Mouse (Mus musculus): ENCODE measurements around the gene Rbms3.

Gene Rbms3

DNA sequence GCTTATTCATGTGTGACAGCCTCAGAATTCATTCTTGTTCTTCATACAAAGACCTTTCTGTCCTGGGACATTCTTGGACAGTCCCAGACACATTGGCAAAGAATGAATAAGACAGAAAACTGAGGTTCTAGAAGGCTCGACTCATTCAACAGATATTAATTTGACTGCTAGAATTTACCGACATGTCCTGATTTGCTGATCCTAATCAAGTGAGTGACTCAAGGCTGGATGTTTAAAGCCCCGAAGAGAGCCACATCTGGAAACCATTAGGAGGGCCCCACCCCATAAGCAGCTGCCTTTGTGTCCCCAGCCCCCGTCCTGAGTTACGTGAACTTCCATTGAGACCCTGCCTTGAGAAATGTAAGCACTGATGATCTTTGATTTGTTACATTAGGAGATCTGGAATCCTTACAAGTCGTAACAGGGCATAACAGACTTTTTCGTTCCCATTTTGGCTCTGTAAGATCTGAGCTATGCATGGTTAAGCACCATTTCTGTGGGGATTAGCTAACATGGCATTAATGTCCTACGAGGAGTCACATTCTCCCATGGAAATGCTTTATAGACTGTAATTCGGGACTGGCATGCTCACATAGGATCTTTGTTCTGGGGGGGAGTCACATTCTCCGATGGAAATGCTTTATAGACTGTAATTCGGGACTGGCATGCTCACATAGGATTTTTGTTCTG is 726.3 kb downstream of the Rbms3 start:
- DNase-seq (ENCODE audit: low read depth, low spot score): no peak

DNA sequence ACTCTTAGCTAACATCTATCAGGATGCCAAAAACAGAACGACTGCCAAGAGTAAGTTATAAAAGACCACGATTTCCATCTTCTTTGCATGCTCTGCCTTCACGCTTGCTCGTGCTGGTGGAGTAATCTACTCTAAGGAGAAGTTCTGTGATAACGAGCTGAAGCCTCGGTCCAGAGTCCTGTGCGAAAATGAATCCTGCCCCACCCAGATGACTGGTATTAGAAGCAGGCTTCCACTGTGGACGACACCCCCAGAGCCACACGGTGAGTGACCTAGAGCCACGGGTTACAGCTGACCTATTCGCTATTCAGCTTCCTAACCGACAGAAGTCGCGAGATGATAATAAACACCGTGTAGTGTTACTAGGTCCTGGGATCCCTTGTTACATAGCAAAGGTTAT is 730.3 kb downstream of the Rbms3 start:
- DNase-seq (ENCODE audit: low read depth, low spot score): no peak

- no peak for DNase-seq (ENCODE audit: low read depth, low spot score)
These were observed 742.6 kb downstream of the Rbms3 start for GRCm38 (mm10) chr9:116886973-116887680.

DNA sequence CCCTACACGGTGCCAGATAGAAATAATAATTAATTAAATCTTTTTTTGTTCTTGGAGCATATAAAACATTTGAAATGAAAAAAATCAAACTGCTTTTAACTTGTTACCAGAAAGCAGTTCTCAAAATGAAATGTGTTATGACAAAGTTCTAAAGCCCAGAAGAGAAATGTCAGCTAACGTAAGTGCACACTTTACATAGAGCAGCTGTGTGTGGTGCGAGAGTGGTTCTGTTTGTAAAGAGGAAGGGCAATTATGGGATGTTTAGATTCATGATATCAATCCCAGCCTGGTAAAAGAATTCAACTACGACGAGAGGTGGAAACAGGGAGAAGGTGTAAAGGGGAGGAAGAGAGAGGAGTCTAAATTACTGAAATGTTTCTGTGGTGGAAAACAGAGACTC is 744.1 kb downstream of the Rbms3 start:
- DNase-seq (ENCODE audit: low read depth, low spot score): no peak

GRCm38 (mm10) chr9:116880503-116880902 is 749.2 kb downstream of the Rbms3 start:
- no peak for DNase-seq (ENCODE audit: low read depth, low spot score)

GRCm38 (mm10) chr9:116879600-116880457 is 749.9 kb downstream of the Rbms3 start:
- no peak for DNase-seq (ENCODE audit: low read depth, low spot score)

GRCm38 (mm10) chr9:116876786-116877185 is 752.9 kb downstream of the Rbms3 start:
- no peak for DNase-seq (ENCODE audit: low read depth, low spot score)

GRCm38 (mm10) chr9:116873976-116874320 is 755.8 kb downstream of the Rbms3 start:
- DNase-seq (ENCODE audit: low read depth, low spot score): no peak

GRCm38 (mm10) chr9:116873033-116873975 is 756.4 kb downstream of the Rbms3 start:
- no peak for DNase-seq (ENCODE audit: low read depth, low spot score)

DNA sequence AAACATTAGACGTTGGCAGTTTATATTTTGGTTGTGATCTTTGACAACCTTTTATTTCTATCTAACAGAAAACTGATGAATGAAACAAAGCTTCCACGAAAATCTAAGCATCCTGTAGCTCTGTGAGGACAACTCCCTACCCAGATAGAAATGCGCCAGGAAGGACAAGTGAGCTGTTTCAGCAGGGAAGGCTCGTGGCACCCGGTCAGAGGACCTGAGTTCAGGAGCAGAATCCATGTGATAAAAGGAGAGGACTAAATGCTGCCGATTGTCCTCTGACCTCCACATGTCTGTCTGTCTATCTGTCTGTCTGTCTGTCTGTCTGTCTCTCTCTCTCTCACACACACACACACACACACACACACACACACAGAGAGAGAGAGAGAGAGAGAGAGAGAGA is 757.4 kb downstream of the Rbms3 start:
- DNase-seq (ENCODE audit: low read depth, low spot score): no peak

- DNase-seq (ENCODE audit: low read depth, low spot score): no peak
These were observed 758.1 kb downstream of the Rbms3 start for GRCm38 (mm10) chr9:116871576-116871975.

DNA sequence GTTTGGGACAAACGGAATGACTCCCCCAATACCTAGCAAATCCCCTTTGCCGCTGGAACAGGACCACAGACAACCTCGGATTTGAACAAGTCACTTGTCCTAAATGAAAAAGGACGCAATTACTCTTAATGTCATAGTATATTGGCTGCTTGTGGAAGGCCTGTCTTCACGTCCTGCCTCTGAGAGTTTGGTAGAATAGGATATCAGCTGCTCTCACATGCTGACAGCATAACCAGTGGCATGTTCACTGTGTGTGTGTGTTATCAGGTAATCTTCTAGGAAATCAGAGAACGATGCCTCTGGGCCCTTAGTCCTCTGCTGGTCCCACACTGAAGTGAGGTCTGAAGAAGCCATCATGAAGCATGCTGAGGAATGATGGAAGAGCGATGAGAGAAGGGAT is 763.7 kb downstream of the Rbms3 start:
- DNase-seq (ENCODE audit: low read depth, low spot score): no peak

DNA sequence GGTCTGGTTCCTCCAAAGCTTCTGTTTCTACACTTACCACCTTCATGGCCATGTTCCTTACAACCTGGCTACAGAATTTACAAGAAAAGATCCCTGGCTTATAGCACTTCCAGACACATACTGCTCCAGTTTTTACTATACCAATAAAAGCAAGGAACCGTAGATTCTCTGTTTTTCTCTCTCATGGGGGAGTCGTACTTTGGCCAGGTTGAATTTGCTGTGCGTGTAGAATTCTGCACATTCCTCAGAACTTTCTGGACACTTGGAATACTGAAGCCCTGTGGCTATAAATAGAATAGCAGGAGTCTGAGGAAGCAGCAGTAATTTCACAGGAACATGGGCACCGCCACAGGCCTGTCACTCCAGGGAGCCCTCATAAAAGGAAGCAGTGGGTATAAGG is 766.1 kb downstream of the Rbms3 start:
- DNase-seq (ENCODE audit: low read depth, low spot score): no peak

GRCm38 (mm10) chr9:116862341-116862740 is 767.4 kb downstream of the Rbms3 start:
- no peak for DNase-seq (ENCODE audit: low read depth, low spot score)

GRCm38 (mm10) chr9:116857861-116858595 is 771.7 kb downstream of the Rbms3 start:
- DNase-seq (ENCODE audit: low read depth, low spot score): no peak

GRCm38 (mm10) chr9:116857151-116857550 is 772.6 kb downstream of the Rbms3 start:
- no peak for DNase-seq (ENCODE audit: low read depth, low spot score)

DNA sequence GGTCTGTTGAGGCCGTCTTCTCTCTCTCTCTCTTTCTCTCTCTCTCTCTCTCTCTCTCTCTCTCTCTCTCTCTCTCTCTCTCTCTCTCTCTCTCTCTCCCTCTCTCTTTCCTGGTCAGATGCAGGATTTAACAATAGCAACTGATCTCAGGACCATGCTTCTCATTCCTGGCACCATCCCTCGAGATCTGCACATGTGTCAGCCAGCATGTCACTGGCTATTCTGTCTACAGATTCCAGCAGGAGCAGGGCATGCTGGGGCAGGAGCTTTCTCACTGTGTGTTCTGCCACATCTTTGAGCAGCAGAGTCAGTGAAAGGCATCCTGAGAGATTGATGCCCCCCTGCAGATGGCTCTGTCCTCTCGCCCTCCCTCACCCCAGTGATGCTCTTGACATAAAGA is 774.0 kb downstream of the Rbms3 start:
- DNase-seq (ENCODE audit: low read depth, low spot score): no peak

GRCm38 (mm10) chr9:116848905-116849304 is 780.8 kb downstream of the Rbms3 start:
- DNase-seq (ENCODE audit: low read depth, low spot score): no peak

DNA sequence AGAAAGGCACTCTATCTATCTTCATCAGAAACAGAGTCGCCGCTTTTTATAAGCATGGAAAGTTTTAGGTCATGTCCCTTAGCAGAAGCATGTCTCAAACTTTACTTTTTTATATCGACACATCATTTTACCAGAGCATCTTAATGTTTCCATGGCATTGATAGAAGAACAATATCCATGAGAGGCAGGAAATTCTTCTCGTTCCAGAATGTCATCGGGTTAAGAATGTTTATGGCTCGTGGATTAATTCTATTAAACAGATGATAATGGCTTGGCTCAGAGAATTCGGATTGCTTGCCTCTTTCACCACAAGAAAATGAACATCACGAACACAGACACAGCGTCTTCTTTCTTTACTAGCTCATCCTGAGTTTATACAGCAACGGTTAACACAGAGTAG is 781.5 kb downstream of the Rbms3 start:
- no peak for DNase-seq (ENCODE audit: low read depth, low spot score)

DNA sequence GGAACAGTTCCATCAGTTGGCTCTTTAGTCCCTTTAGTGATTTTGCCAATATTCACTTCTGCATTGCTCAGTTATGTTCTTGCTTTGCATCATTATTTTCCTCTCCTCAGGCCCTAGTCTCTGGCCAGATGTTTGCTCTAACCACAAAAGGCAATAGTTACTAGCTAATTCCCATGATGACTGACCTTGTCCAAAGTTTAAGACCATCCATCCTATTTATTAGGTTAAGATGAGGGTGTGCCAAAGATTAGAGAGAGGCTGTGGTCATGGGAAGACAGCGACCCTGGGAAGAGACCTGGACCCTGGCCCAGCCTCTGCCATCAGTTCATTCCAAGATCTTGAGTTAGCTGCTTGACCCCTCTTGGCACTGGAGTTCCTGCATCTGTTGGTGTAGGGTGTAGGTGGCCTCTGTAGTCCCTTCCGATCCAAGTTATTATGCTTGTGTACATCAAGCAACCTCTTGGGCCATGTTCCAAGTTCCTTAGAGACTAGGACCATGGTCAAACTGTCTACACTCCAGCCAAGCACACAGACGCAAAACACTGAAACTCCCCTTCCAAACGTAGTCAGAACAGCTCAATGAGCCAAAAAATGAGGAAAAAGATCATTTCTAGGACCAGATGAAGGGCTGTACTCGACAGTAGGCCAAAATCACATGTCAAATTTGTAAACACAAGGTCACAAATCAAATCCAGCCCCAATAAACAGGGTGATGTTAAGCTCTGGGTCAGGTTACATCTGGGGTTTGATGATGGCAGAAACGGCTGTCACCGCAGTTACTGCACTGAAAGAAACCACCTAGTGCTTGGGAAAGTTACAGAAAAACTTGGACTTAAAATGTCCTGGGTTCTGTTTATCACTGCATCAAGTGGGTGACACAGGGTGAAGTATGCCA is 782.2 kb downstream of the Rbms3 start:
- DNase-seq (ENCODE audit: low read depth, low spot score): no peak
